Mouse (Mus musculus) ES-E14 (cell line): ENCODE data around the gene Slc4a1. TPM values are rescaled to one million over a fixed set of nuclear protein-coding genes. Genes with fewer than 3 reads are reported as not detected.

Experiments
- DNase-seq: peaks from one replicate; pipeline ENCODE4 v3.0.0-alpha.2; 2013; ENCODE audit warnings: low read depth, low spot score
- H3K27ac ChIP-seq: 2 replicates; pipeline ENCODE4 v1.5.1; 2012; ENCODE audit warnings: low read depth, mild to moderate bottlenecking, low read length, moderate library complexity, mixed read lengths; ENCODE audit not compliant: poor library complexity, insufficient read depth, severe bottlenecking
- H3K36me3 ChIP-seq: 2 replicates; pipeline ENCODE4 v1.6.1; 2012; ENCODE audit warnings: mild to moderate bottlenecking, low read length, moderate library complexity, mixed read lengths; ENCODE audit not compliant: control insufficient read depth, poor library complexity, insufficient read depth, severe bottlenecking
- H3K4me1 ChIP-seq, 2 experiments: fragments of 150-350 bp in 1 of 2; sonication (generic) in 1 of 2; 2 replicates each; pipeline ENCODE4 v1.6.1; 2012; ENCODE audit warnings: low read length in 2 of 2, mild to moderate bottlenecking in 1 of 2, mixed read lengths in 1 of 2; ENCODE audit not compliant: control insufficient read depth in 2 of 2, insufficient read depth in 2 of 2, poor library complexity in 1 of 2
- H3K4me3 ChIP-seq, 2 experiments: fragments of 150-350 bp in 1 of 2; sonication (generic) in 1 of 2; 2 replicates each; pipeline ENCODE4 v1.5.1; 2012; ENCODE audit warnings: low read length in 2 of 2, low read depth in 1 of 2, mild to moderate bottlenecking in 1 of 2, mixed read lengths in 1 of 2; ENCODE audit not compliant: insufficient read depth in 1 of 2, poor library complexity in 1 of 2, severe bottlenecking in 1 of 2
- H3K9ac ChIP-seq: 2 replicates; pipeline ENCODE4 v1.6.1; 2012; ENCODE audit warnings: low read depth, mild to moderate bottlenecking, low read length, mixed read lengths; ENCODE audit not compliant: poor library complexity, insufficient read depth, severe bottlenecking
- H3K9me3 ChIP-seq: fragments of 150-350 bp; sonication (generic); 2 replicates; pipeline ENCODE4 v1.6.1; 2012; ENCODE audit warnings: low read depth, mild to moderate bottlenecking, low read length; ENCODE audit not compliant: control insufficient read depth, insufficient read depth
- CHD2 ChIP-seq: IDR thresholded peaks from 2 replicates; pipeline ENCODE4 v1.6.1; 2014; ENCODE audit warnings: mild to moderate bottlenecking, low read depth, low read length, inconsistent platforms
- HCFC1 ChIP-seq: IDR thresholded peaks from 2 replicates; pipeline ENCODE4 v1.6.1; 2012; ENCODE audit warnings: low read length, inconsistent platforms, borderline replicate concordance; ENCODE audit not compliant: insufficient read depth
- MAFK ChIP-seq: IDR thresholded peaks from 2 replicates; pipeline ENCODE4 v1.6.1; 2014; ENCODE audit warnings: mild to moderate bottlenecking, low read depth, low read length, inconsistent platforms; ENCODE audit not compliant: insufficient read depth
- ZC3H11A ChIP-seq: IDR thresholded peaks from 2 replicates; pipeline ENCODE4 v1.6.1; 2012; ENCODE audit warnings: low read depth, mild to moderate bottlenecking, inconsistent platforms, low read length, borderline replicate concordance
- ZNF384 ChIP-seq: IDR thresholded peaks from 2 replicates; pipeline ENCODE4 v1.6.1; 2012; ENCODE audit warnings: low read depth, low read length, inconsistent platforms
- in situ Hi-C, 2 experiments: fragments of 600-800 bp; cut with MboI; formaldehyde crosslinking; loops; one replicate each; pipeline ENCODE4 v1.15.1; 2025; ENCODE audit warnings: low sequenced_read_pairs in 2 of 2, inconsistent platforms in 1 of 2; ENCODE audit not compliant: unreplicated experiment in 2 of 2
- total RNA-seq: library from RNA; depleted of rRNA; stranded (reverse); fragments of 300-350 nt; gene quantifications from 2 replicates; pipeline ENCODE4 v1.2.3, GENCODE M21; 2012

Gene Slc4a1
- total RNA-seq, 1 experiment = 0.18 TPM

DNA sequence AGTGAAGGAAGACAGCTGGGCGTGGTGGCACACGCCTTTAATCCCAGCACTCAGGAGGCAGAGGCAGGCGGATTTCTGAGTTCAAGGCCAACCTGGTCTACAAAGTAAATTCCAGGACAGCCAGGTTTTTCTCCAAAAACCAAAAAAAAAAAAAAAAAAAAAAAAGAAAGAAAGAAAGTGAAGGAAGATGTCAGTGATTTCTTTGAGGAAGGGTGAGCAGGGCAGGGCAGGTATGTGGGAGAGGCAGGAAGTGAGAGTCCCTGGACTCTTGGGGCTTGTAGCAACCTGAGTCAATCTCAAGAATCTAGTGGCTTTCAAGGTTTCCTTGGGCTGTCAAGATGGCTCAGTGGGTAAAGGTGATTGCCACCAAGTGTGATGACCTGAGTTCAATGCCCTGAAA lies 21.5 kb downstream of the Slc4a1 start:
- in situ Hi-C loops = no loop called here
- peak overlapping the region; percentile 31; the same call in 1 of the 2 replicates for H3K27ac ChIP-seq
- H3K4me3 ChIP-seq = no peak overlapping the region
- H3K4me1 ChIP-seq = peaks cover 5% of the 10 kb centered on the region in 2 experiments; a peak in 1 of 4 replicates
- no peaks in the 10 kb centered on the region for H3K36me3 ChIP-seq
- TF ChIP-seq ZC3H11A (no peak), CHD2 (no peak), MAFK (no peak), HCFC1 (no peak), ZNF384 (0 out of 2 replicates have a peak, but pooled peaks have one; percentile 53)
- no peak for DNase-seq
- no peaks in the 10 kb centered on the region for H3K9me3 ChIP-seq
- no peak overlapping the region for H3K9ac ChIP-seq

- TF ChIP-seq CHD2 (no peak), MAFK (no peak), HCFC1 (no peak), ZC3H11A (no peak), ZNF384 (no peak)
- H3K27ac ChIP-seq = no peak overlapping the region
- DNase-seq = no peak
- peaks cover 11 to 13% of the 10 kb centered on the region in 2 experiments for H3K4me1 ChIP-seq
- H3K9me3 ChIP-seq = no peaks in the 10 kb centered on the region
- H3K36me3 ChIP-seq = no peaks in the 10 kb centered on the region
- no peak overlapping the region for H3K4me3 ChIP-seq
- in situ Hi-C loops = no loop called here
- H3K9ac ChIP-seq = no peak overlapping the region; the same call in 1 of the 2 replicates
Measured at GRCm38 (mm10) chr11:102342742-102343141, 23.3 kb downstream of the Slc4a1 start.

DNA sequence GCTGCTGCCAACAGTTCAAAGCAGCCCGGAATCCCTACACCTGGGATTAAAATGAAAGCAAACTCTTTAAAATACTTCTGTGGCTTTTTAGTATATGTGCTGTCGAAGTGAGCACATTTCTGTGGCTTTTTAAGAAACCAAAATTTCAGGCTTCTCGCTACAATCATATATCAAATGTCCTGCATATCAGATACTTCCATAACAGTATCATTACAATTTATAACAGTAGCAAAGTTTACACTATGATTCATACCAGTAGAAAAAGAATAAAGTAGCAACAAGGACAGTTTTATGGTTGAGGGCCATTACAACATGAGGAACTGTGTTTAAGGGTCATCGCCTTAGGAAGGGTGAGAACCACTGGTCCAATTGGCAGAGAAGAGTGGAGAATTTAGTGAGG lies 24.9 kb downstream of the Slc4a1 start:
- Histone ChIP-seq H3K9me3 (no peaks in the 10 kb centered on the region), H3K4me1 (peaks cover 11 to 14% of the 10 kb centered on the region in 2 experiments), H3K9ac (no peak overlapping the region), H3K4me3 (no peak overlapping the region), H3K36me3 (no peaks in the 10 kb centered on the region), H3K27ac (no peak overlapping the region)
- no peak for DNase-seq
- in situ Hi-C loops = no loop called here
- TF ChIP-seq MAFK (no peak), HCFC1 (no peak), ZC3H11A (no peak), CHD2 (no peak), ZNF384 (no peak)

- H3K27ac ChIP-seq = no peak overlapping the region; the same call in 1 of the 2 replicates
- no peaks in the 10 kb centered on the region for H3K36me3 ChIP-seq
- DNase-seq = no peak
- peaks cover 18 to 23% of the 10 kb centered on the region in 2 experiments for H3K4me1 ChIP-seq
- H3K4me3 ChIP-seq = no peak overlapping the region
- no peak overlapping the region; the same call in 1 of the 2 replicates for H3K9ac ChIP-seq
- no peak for TF ChIP-seq HCFC1
- peak; percentile 32; the same call in 1 of the 2 replicates for TF ChIP-seq ZC3H11A
- no peaks in the 10 kb centered on the region for H3K9me3 ChIP-seq
- in situ Hi-C loops = no loop called here
Measured at GRCm38 (mm10) chr11:102339624-102340023, 26.4 kb downstream of the Slc4a1 start.

GRCm38 (mm10) chr11:102339195-102339594 lies 26.8 kb downstream of the Slc4a1 start:
- H3K9ac ChIP-seq = peak overlapping the region; percentile 21; the same call in 1 of the 2 replicates
- H3K36me3 ChIP-seq = no peaks in the 10 kb centered on the region
- no peak for TF ChIP-seq MAFK
- TF ChIP-seq ZC3H11A = no peak
- no peak for TF ChIP-seq ZNF384
- no peak for TF ChIP-seq HCFC1
- TF ChIP-seq CHD2 = no peak
- in situ Hi-C loops = no loop called here
- no peak for DNase-seq
- peaks cover 20 to 23% of the 10 kb centered on the region in 2 experiments for H3K4me1 ChIP-seq
- no peak overlapping the region for H3K4me3 ChIP-seq
- H3K27ac ChIP-seq = peak overlapping the region; percentile 64; the same call in 1 of the 2 replicates
- H3K9me3 ChIP-seq = no peaks in the 10 kb centered on the region
